Mouse (Mus musculus) large intestine, adult 2 months (tissue): ENCODE data around the gene Kcnk7. TPM values are rescaled to one million over a fixed set of nuclear protein-coding genes. Genes with fewer than 3 reads are reported as not detected.

ENCODE experiments used
- DNase-seq: peaks from one replicate; pipeline ENCODE4 v3.0.0-alpha.2; 2012; ENCODE audit warnings: low read depth, low spot score
- whole genome bisulfite sequencing: fragments of 180-500 bp; shearing (Covaris S2); methylation state at CpG from one replicate; pipeline ENCODE4 v1.1.7; 2018; 5-methylcytosine and 5-hydroxymethylcytosine counted together
- polyA plus RNA-seq: library from polyadenylated mRNA; depleted of rRNA; stranded (reverse); fragments of >200 nt; gene quantifications from 2 replicates; pipeline ENCODE4 v1.2.3, GENCODE M21; 2012; rRNA removed

Gene Kcnk7
- polyA plus RNA-seq, 1 experiment: not detected

GRCm38 (mm10) chr19:5743576-5743975, 39.4 kb downstream of the Kcnk7 start:
- WGBS: 56% methylated on average over 5 of the region's 5 CpGs
- no peak for DNase-seq

- WGBS: 22% methylated on average over 34 of the region's 36 CpGs
- no peak for DNase-seq
Observed at GRCm38 (mm10) chr19:5745756-5746710, 41.9 kb downstream of the Kcnk7 start.

- WGBS: 63% methylated on average over 12 of the region's 12 CpGs
- DNase-seq: no peak
Observed at GRCm38 (mm10) chr19:5746907-5747363, 42.8 kb downstream of the Kcnk7 start.

GRCm38 (mm10) chr19:5749476-5749875, 45.3 kb downstream of the Kcnk7 start:
- WGBS: 67% methylated on average over 6 of the region's 6 CpGs
- DNase-seq: no peak

GRCm38 (mm10) chr19:5750951-5751350, 46.8 kb downstream of the Kcnk7 start:
- no peak for DNase-seq
- 38% methylated on average over 22 of the region's 22 CpGs for WGBS

GRCm38 (mm10) chr19:5751742-5752141, 47.6 kb downstream of the Kcnk7 start:
- no peak for DNase-seq
- WGBS: 16% methylated on average over 20 of the region's 20 CpGs

- WGBS: 38% methylated on average over 27 of the region's 29 CpGs
- no peak for DNase-seq
Observed at GRCm38 (mm10) chr19:5756321-5756985, 52.3 kb downstream of the Kcnk7 start.

Other genes starting within 250 kb of the Kcnk7 start
- 2.1 and 2.4 TPM in 2 replicates for gene Ccdc85b, start 246.5 kb upstream of the Kcnk7 start, polyA plus RNA-seq
- 140 and 162 TPM in 2 replicates for gene Fibp, start 243.8 kb upstream of the Kcnk7 start, polyA plus RNA-seq
- gene Ctsw, start 235.9 kb upstream of the Kcnk7 start, polyA plus RNA-seq: 12.4 and 14.9 TPM in 2 replicates
- 30.2 and 37.5 TPM in 2 replicates for gene Efemp2, start 230.4 kb upstream of the Kcnk7 start, polyA plus RNA-seq
- gene Mus81, start 216.0 kb upstream of the Kcnk7 start, polyA plus RNA-seq: 23.6 and 29.1 TPM in 2 replicates
- 697 and 725 TPM in 2 replicates for gene Cfl1, start 213.9 kb upstream of the Kcnk7 start, polyA plus RNA-seq
- 0.14 and 0.15 TPM in 2 replicates for gene 1700020D05Rik, start 200.6 kb upstream of the Kcnk7 start, polyA plus RNA-seq
- gene Snx32, start 193.8 kb upstream of the Kcnk7 start, polyA plus RNA-seq: 3.2 and 3.7 TPM in 2 replicates
- 26.6 and 45.5 TPM in 2 replicates for gene Ovol1, start 143.7 kb upstream of the Kcnk7 start, polyA plus RNA-seq
- gene Ap5b1, start 136.3 kb upstream of the Kcnk7 start, polyA plus RNA-seq: 11.9 and 19.5 TPM in 2 replicates
- 45.1 and 47.1 TPM in 2 replicates for gene Rnaseh2c, start 102.5 kb upstream of the Kcnk7 start, polyA plus RNA-seq
- gene Kat5, start 94.1 kb upstream of the Kcnk7 start, polyA plus RNA-seq: 43.6 and 54.2 TPM in 2 replicates
- gene Rela, start 66.9 kb upstream of the Kcnk7 start, polyA plus RNA-seq: 46.7 and 47.6 TPM in 2 replicates
- gene Sipa1, start 40.7 kb upstream of the Kcnk7 start, polyA plus RNA-seq: 34.3 and 39.7 TPM in 2 replicates
- 71.1 and 90.9 TPM in 2 replicates for gene Map3k11, start 15.6 kb upstream of the Kcnk7 start, polyA plus RNA-seq
- gene Pcnx3, start 15.5 kb upstream of the Kcnk7 start, polyA plus RNA-seq: 71.8 and 89.0 TPM in 2 replicates
- gene Ehbp1l1, start 21.9 kb downstream of the Kcnk7 start, polyA plus RNA-seq: 45.1 and 63.8 TPM in 2 replicates
- 65.4 and 79.8 TPM in 2 replicates for gene Fam89b, start 25.3 kb downstream of the Kcnk7 start, polyA plus RNA-seq
- gene Ltbp3, start 36.5 kb downstream of the Kcnk7 start, polyA plus RNA-seq: 18.4 and 19.9 TPM in 2 replicates
- gene Scyl1, start 67.1 kb downstream of the Kcnk7 start, polyA plus RNA-seq: 53.6 and 70.8 TPM in 2 replicates
- gene Frmd8, start 170.9 kb downstream of the Kcnk7 start, polyA plus RNA-seq: 24.6 and 48.3 TPM in 2 replicates
- 16.0 and 122 TPM in 2 replicates for gene Slc25a45, start 173.4 kb downstream of the Kcnk7 start, polyA plus RNA-seq
- 1.1 and 2.1 TPM in 2 replicates for gene Tigd3, start 189.8 kb downstream of the Kcnk7 start, polyA plus RNA-seq
- 69.6 and 84.6 TPM in 2 replicates for gene Dpf2, start 208.6 kb downstream of the Kcnk7 start, polyA plus RNA-seq
- 20.1 and 26.0 TPM in 2 replicates for gene Cdc42ep2, start 220.4 kb downstream of the Kcnk7 start, polyA plus RNA-seq